Mouse (Mus musculus): ENCODE results near the gene Dgcr8. TPM values are rescaled to one million over a fixed set of nuclear protein-coding genes. Genes with fewer than 3 reads are reported as not detected.
"Not testable (repeated sequence)": the region's sequence is repeated elsewhere in the genome, so short reads cannot be mapped to it uniquely, and the experiment has no call there.

Gene Dgcr8
- 37.2 and 39.0 TPM in 2 replicates for total RNA-seq (2021)
- long read RNA-seq, full-length matches to known transcripts: 18 of 32 reads
- long read RNA-seq, partial matches to known transcripts: 6 of 32 reads
- long read RNA-seq, other reads (novel, unspliced or antisense): 8 of 32 reads

- DNase-seq: peak; percentile 99
These were observed at the start of gene Dgcr8 for GRCm38 (mm10) chr16:18289067-18289588. Dgcr8 (minus strand) TSS chr16:18289246.

DNA sequence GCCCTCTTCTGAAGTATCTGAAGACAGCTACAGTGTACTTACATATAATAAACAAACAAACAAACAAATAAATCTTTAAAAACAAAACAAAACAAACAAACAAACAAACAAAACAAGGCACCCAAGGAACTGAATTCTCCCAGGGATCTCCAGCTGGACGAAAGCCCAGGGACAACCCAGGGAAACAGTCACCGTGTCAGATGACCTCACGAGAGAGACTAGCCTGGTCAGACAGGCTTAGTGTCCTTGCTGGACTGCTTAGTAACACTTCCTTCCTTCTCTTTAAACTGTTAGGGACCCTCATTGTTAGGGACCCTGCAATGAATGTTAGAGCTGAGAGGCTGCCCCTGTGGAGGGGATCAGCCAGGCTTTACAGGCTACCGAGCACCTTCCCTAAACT lies 48.2 kb upstream of the Dgcr8 start:
- peak; percentile 46 for DNase-seq

GRCm38 (mm10) chr16:18335981-18336380 lies 46.9 kb upstream of the Dgcr8 start:
- no peak for DNase-seq

- DNase-seq: peak; percentile 47
These were observed 44.9 kb upstream of the Dgcr8 start for GRCm38 (mm10) chr16:18333976-18334375.

DNA sequence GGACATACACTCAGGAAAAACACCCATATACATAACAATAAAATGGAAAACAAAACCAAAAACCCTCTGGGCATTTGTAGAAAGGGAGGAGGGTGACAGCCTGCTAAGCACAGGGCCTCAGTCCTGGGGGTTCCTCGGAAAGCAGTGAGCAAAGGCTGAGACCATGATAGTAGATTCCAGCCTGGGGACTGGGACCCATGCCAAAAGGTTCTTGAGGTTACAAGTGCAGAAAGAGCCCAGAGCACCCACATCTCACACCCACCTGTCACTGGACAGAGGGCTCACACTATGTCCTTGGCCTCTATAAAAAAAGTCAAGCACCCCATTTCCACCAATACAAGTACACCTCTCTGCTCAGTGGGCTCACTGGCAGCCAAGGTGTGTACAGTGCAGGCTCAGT lies 39.5 kb upstream of the Dgcr8 start:
- peak; percentile 21 for DNase-seq

GRCm38 (mm10) chr16:18327936-18328335 lies 38.9 kb upstream of the Dgcr8 start:
- DNase-seq: no peak

- no peak for DNase-seq
These were observed 36.7 kb upstream of the Dgcr8 start for GRCm38 (mm10) chr16:18325741-18326140.

GRCm38 (mm10) chr16:18324031-18324430 lies 35.0 kb upstream of the Dgcr8 start:
- no peak for DNase-seq

- DNase-seq: no peak
These were observed 34.4 kb upstream of the Dgcr8 start for GRCm38 (mm10) chr16:18323460-18323859.

DNA sequence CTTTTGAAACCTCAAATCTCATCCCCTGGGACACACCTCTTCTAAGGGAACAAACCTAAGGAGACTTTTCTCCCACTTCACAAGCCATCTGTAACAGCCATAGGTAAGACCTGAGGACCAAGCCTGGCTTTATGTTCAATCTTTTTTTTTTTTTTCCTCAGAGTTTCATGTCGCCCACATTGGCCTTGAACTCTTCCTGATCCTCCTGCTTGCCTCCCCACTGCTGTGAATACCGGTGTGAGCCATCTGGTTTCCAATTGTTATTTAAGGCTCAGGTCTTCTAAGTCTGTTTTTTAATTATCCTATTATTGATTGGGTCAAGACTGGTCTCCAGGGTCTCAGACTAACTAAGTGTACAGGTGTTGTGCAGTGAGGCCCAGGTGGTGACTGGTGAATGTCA lies 32.4 kb upstream of the Dgcr8 start:
- DNase-seq: no peak

DNA sequence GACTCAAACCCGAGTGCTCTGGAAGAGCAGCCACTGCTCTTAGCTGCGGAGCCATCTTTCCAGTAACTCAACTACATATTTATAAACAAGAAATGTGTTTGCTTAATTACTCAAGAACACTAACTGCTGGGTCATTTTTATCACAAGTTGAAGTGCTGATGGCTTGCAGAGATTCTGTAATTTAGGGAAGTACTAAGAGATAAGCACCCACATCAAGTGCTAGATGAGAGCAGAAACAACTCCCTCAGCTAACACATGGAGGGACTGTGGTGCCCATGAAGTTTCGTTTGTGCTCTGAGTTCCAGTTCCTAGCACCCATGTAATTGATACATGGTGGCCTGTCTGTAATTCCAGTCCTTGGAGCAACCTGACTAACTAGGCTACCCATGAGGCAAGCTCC lies 29.9 kb upstream of the Dgcr8 start:
- DNase-seq: no peak

- no peak for DNase-seq
These were observed 19.1 kb upstream of the Dgcr8 start for GRCm38 (mm10) chr16:18308159-18308558.

DNA sequence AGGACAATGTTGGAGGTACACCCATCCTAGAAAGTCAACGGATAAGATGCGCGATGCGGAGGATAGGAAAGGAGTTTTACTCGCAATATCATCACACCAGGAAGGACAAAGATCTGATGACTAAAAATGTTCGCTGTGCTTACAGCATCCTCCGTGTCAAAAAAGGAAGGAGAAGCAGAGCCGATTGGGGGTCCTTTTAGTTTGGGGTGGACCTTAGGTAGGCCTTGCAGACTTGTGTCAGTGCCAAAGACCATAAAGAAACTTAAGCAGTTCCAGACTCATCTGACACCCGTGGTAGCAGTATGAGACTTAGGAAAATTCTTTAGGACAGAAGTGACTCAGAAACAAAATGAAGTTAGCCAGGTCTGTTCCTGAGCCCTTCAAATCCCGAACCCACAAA lies 568 bp upstream of the Dgcr8 start:
- not testable (repeated sequence) for DNase-seq

DNA sequence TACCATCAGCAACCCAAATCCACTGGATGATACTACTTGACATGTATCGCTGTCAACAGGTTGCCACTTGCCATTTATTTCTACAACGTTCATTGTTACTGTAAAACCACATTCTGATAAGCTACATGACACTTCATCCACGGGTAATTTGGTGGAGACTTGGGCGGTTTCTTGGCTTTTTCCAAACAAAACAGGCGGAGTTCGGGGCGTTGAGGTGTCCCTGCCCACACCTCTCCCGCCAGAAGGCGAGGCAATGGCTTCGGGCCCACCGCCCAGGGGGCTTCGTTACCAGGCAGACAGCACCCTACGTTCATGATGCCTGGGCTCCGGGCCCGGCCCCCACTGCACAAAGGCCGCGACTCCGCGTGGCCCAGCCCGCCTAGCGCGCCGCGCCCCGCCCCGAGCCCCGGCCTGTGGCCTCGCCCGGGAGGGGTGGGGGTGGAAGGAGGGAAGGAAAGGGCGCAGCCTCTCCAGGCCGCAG lies 425 bp downstream of the Dgcr8 start:
- peak; percentile 85 for DNase-seq

DNA sequence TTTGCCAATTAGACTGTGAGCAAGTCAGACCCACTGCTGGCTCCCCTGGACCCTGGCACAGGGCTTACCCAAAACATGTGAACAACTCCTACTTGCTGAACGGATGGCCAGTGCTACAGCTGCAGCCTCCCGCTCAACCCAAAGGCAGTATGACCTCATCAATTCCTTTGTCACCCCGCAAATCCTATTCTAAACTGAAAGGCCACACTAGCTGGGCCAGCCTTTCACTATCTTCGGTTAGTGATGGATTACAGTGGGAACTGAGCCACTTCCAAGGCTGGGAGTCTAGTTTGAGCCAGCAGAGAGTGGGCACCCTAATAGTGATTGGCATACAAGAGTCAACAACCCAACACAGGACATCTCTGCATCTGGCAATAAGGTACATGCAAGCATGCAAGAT lies 880 bp downstream of the Dgcr8 start:
- DNase-seq: no peak

GRCm38 (mm10) chr16:18275166-18275565 lies 13.9 kb downstream of the Dgcr8 start:
- DNase-seq: no peak

DNA sequence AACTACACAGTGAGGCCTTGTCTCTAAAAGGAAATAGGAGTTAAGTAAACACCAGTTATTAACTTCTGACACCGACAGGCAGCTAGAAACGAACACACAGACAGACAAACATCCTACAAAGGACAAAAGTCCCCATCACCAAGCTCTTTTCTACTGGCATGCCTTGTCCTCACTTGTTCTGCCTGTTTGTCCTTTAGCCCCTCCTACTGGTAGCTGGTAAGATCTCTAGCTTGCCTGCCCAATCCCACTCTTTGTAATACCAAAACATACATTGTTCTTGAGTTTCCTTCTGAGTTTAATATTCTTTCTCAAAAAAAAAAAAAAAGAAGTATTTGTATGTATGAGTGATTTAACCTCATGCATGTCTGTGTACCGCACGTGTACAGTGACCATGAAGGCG lies 20.9 kb downstream of the Dgcr8 start:
- DNase-seq: no peak

DNA sequence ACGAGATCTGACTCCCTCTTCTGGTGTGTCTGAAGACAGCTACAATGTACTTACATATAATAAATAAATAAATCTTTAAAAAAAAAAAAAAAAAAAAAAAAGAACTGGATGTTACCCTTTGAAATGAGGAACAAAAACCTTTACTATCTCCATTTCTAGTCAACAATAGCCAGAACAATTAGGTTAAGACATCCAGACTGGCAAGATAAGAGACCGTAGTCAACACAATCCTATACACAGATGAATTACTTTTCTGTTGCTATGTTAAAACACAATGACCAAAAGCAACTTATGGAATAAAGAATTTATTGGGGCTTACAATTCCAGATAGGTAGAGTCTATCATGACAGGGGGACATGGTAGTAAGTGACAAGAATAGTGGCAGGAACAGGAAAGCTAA lies 24.0 kb downstream of the Dgcr8 start:
- no peak for DNase-seq

DNA sequence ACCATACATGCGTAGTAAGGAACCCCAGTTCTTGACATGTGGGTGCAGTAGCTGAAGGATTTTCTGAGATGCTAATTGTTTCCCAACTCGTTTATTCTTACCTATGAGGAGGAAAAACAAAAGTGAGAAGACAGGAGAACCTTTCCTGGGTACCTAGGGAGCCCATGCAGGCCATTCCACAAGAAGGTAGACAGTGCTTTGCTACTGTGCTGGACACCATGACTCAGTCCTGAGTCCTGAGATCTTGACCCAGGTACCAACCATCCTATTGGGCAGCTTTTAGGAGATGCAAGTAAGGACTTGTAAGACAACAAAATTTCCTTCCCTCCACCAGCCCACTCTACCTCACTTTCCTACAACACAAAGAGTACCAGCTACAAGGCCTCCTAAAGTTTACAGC lies 30.8 kb downstream of the Dgcr8 start, which contains the start of gene Gm49776:
TSS of gene Gm49776 (minus strand) at position 101 of the 400 bp plus-strand sequence.
- no peak for DNase-seq

DNA sequence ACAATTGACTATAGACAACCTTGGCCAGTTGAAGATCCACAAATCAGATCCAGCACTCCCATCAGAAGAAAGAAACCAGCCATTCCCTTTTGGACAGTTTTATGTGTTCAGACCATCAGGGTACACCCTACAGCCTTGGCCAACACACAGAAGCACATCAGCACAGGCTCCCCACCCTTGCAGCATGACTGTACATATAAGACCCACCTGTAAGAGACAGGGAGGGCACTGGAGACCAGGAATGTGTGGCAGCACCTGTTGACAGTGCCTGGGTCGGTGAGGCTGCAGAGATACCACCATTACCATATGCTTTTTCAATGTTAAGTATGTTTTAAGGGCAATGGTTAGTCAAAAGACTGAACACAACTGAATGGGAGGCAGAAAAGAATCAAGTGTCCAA lies 35.2 kb downstream of the Dgcr8 start:
- no peak for DNase-seq

DNA sequence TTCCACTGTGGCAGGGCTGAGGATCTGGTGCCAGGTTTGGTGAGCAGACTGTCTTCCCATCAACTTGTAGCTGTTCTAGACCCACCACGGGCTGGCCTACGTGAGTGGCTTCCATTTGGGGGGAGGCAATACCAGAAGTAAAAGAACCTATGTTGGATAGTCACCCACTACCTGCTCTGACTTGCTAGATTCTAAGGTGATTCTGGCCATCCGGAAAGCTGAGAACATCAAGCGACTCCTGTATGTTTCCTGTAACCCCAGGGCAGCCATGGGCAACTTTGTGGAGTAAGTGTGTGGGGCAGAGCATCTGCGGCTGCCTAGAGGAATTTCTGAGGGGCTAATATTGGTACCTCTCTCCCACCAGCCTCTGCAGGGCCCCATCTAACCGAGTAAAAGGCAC lies 36.3 kb downstream of the Dgcr8 start:
- DNase-seq: no peak

- DNase-seq: no peak
These were observed 37.9 kb downstream of the Dgcr8 start for GRCm38 (mm10) chr16:18250828-18251790.

- DNase-seq: no peak
These were observed 38.8 kb downstream of the Dgcr8 start for GRCm38 (mm10) chr16:18250231-18250630.

Data from adrenal gland, postnatal 25 days (tissue).